11 mouse cellular contexts compared by ENCODE assay signal in genomic region chr15:12617651-12618050, GRCm38 (mm10).
DNase-seq lines count a peak whose midpoint lies in the region; ATAC-seq and TF ChIP-seq lines count a peak whose summit lies in the region.
"Had no signal": no experiment of that assay in that cellular context is flagged by ENCODE, and none has a peak within 500 bp of the region (broad histone marks: within the 10 kb centered on the region; RNA-seq: fewer than 3 reads in every experiment).

No protein-coding gene starts in this region.

- peak overlapping the region; percentile 28 for H3K4me2 ChIP-seq in heart, embryonic 12.5 days
- H3K4me2 ChIP-seq in liver, postnatal 0 days (ENCODE audit: low read depth, low read length), result peak overlapping the region; percentile 26; the same call in 1 of the 2 replicates
- no peak overlapping the region for H3K4me2 ChIP-seq in liver, embryonic 12.5 days
- H3K4me2 ChIP-seq: liver, embryonic 13.5 days; midbrain, embryonic 13.5 days had no signal

- no peak overlapping the region for H3K27ac ChIP-seq in heart, embryonic 12.5 days (ENCODE audit: poor library complexity, severe bottlenecking)
- H3K27ac ChIP-seq in liver, postnatal 0 days (ENCODE audit: low read depth), result no peak overlapping the region
- H3K27ac ChIP-seq in liver, embryonic 12.5 days, result no peak overlapping the region
- H3K27ac ChIP-seq: liver, embryonic 13.5 days; midbrain, embryonic 13.5 days had no signal

- TF ChIP-seq CTCF in liver, postnatal 0 days (IDR thresholded peaks at IDR 0.05; ENCODE audit: low read depth), result no peak

- DNase-seq in heart, adult 8-10 months (ENCODE audit: low spot score), result no peak
- no peak for DNase-seq in liver, postnatal 0 days
- no peak for DNase-seq in embryo, embryonic 10.5 days (ENCODE audit: low spot score)
- no peak for DNase-seq in gastrocnemius, adult 8-10 months (ENCODE audit: low spot score in 2 of 2)
- DNase-seq: liver, embryonic 13.5 days had no signal

- no peak for TF ChIP-seq EP300 in liver, postnatal 0 days (IDR thresholded peaks at IDR 0.05; ENCODE audit: low read depth)

- no peak overlapping the region for H3K9ac ChIP-seq in heart, embryonic 12.5 days
- no peak overlapping the region for H3K9ac ChIP-seq in liver, postnatal 0 days (replicated peaks)
- H3K9ac ChIP-seq in liver, embryonic 12.5 days, result no peak overlapping the region
- H3K9ac ChIP-seq: liver, embryonic 13.5 days; midbrain, embryonic 13.5 days had no signal

- peaks cover 32% of the 10 kb centered on the region for H3K4me1 ChIP-seq in heart, embryonic 12.5 days (replicated peaks)
- peaks cover 23% of the 10 kb centered on the region for H3K4me1 ChIP-seq in liver, postnatal 0 days (ENCODE audit: insufficient read depth)
- H3K4me1 ChIP-seq in liver, embryonic 12.5 days, result no peaks in the 10 kb centered on the region

- no peaks in the 10 kb centered on the region for H3K9me3 ChIP-seq in heart, embryonic 12.5 days (replicated peaks)
- H3K9me3 ChIP-seq in liver, postnatal 0 days (ENCODE audit: low read length), result no peaks in the 10 kb centered on the region
- H3K9me3 ChIP-seq in liver, embryonic 12.5 days (replicated peaks), result no peaks in the 10 kb centered on the region
- H3K9me3 ChIP-seq: liver, embryonic 13.5 days; midbrain, embryonic 13.5 days had no signal

- WGBS in heart, embryonic 12.5 days, result 62% methylated on average over 11 of the region's 11 CpGs
- 29% methylated on average over 11 of the region's 11 CpGs for WGBS in liver, postnatal 0 days (ENCODE audit: insufficient replicate concordance)
- 42% methylated on average over 11 of the region's 11 CpGs for WGBS in liver, embryonic 12.5 days (ENCODE audit: insufficient replicate concordance)

- H3K4me3 ChIP-seq in heart, embryonic 12.5 days, result no peak overlapping the region
- no peak overlapping the region for H3K4me3 ChIP-seq in liver, postnatal 0 days (ENCODE audit: low read depth, low read length)
- no peak overlapping the region for H3K4me3 ChIP-seq in liver, embryonic 12.5 days
- H3K4me3 ChIP-seq: liver, embryonic 13.5 days; midbrain, embryonic 13.5 days had no signal

- no peaks in the 10 kb centered on the region for H3K27me3 ChIP-seq in heart, embryonic 12.5 days (replicated peaks)
- no peaks in the 10 kb centered on the region for H3K27me3 ChIP-seq in liver, postnatal 0 days (ENCODE audit: insufficient read depth, low read length)
- H3K27me3 ChIP-seq in liver, embryonic 12.5 days (replicated peaks), result no peaks in the 10 kb centered on the region
- H3K27me3 ChIP-seq: liver, embryonic 13.5 days; midbrain, embryonic 13.5 days had no signal

- no peaks in the 10 kb centered on the region for H3K36me3 ChIP-seq in heart, embryonic 12.5 days
- no peaks in the 10 kb centered on the region for H3K36me3 ChIP-seq in liver, postnatal 0 days (replicated peaks; ENCODE audit: insufficient read depth, low read length)
- H3K36me3 ChIP-seq in liver, embryonic 12.5 days, result no peaks in the 10 kb centered on the region
- H3K36me3 ChIP-seq: liver, embryonic 13.5 days; midbrain, embryonic 13.5 days had no signal

- no peak; the same call in 1 of the 2 replicates for ATAC-seq in heart, embryonic 12.5 days (ENCODE audit: insufficient number of reproducible peaks, low FRiP score)
- ATAC-seq in liver, postnatal 0 days, result no peak
- ATAC-seq in liver, embryonic 12.5 days, result no peak
- ATAC-seq in activated CD4-positive, CD25-positive, alpha-beta regulatory T cell, adult 4 months, result peak; percentile 14
- ATAC-seq in megakaryocyte-erythroid progenitor cell, adult 5-6 weeks (replicated peaks; ENCODE audit: low FRiP score, low TSS enrichment, poor library complexity, severe bottlenecking), result 0 out of 2 replicates have a peak, but pooled peaks have one; percentile 30
- ATAC-seq: intestine, embryonic 16.5 days; midbrain, embryonic 13.5 days had no signal

Comparison
In these comparisons a context has a peak if more than half of its experiments do, and no peak if none do; other contexts are left out.
1. ATAC-seq: peak in activated CD4-positive, CD25-positive, alpha-beta regulatory T cell, adult 4 months (single experiment) and megakaryocyte-erythroid progenitor cell, adult 5-6 weeks (single experiment); none in heart, embryonic 12.5 days (single experiment), liver, postnatal 0 days (single experiment) and liver, embryonic 12.5 days (single experiment).